Comparison of ENCODE assay signal across 25 mouse cellular contexts in the genomic region with DNA sequence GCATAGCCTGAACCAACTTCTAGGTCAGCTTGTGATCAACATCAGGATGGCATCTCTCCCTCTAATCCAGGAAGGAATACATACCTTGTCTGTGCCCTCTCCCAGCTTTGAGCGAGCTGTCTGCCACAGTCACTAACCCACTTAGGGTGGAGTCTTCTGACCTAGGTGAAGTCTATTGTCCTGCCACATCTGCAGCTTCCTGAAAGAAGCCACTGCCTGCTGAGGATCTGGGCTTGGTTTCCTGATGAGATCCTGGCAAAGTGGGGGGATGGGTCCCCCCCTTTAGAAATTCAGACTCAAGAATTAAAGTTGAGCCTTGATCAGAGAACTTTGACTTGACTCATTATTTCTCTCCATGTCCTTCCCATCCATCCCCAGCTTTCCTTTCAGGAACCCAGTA. TPM values are rescaled to one million over a fixed set of nuclear protein-coding genes. Genes with fewer than 3 reads are reported as not detected.
"Had no signal": no experiment of that assay in that cellular context is flagged by ENCODE, and none has a peak within 500 bp of the region (broad histone marks: within the 10 kb centered on the region; RNA-seq: fewer than 3 reads in every experiment).

No protein-coding gene starts in this region.

- H3K27me3 ChIP-seq: neural tube, embryonic 13.5 days; neural tube, embryonic 15.5 days; stomach, embryonic 15.5 days had no signal

- H3K36me3 ChIP-seq: neural tube, embryonic 13.5 days; neural tube, embryonic 15.5 days; stomach, embryonic 15.5 days had no signal

- H3K4me3 ChIP-seq: neural tube, embryonic 13.5 days; neural tube, embryonic 15.5 days; stomach, embryonic 15.5 days had no signal

- H3K9me3 ChIP-seq: neural tube, embryonic 13.5 days; neural tube, embryonic 15.5 days; stomach, embryonic 15.5 days had no signal

- DNase-seq: retina, postnatal 1 day; right cerebral cortex, adult 18-20 months; right cerebral cortex, postnatal 14 days; right cerebral cortex, postnatal 25 days; right cerebral cortex, postnatal 4 days; spleen, adult 18-20 months; thymus, adult 18-20 months; thymus, adult 2 months; thymus, postnatal 14 days; thymus, postnatal 25 days; thymus, postnatal 36 days; thymus, postnatal 4 days had no signal

- H3K27ac ChIP-seq: neural tube, embryonic 13.5 days; neural tube, embryonic 15.5 days; stomach, embryonic 15.5 days; stomach, postnatal 0 days had no signal

- H3K4me1 ChIP-seq: neural tube, embryonic 13.5 days; neural tube, embryonic 15.5 days; stomach, embryonic 15.5 days had no signal

RNA-seq across cellular contexts. Expression of a gene that starts 32.0 kb away (rescaled TPM):
- total RNA-seq: neutrophil, adult 5-6 weeks had no signal
- polyA plus RNA-seq: neural tube, embryonic 13.5 days; neural tube, embryonic 14.5 days; neural tube, embryonic 15.5 days; small intestine, adult 2 months; spleen, adult 2 months; stomach, embryonic 14.5 days; stomach, embryonic 15.5 days; stomach, embryonic 16.5 days; stomach, postnatal 0 days; testis, adult 2 months; thymus, adult 2 months; thymus, postnatal 0 days; urinary bladder, adult 2 months had no signal
